Mouse (Mus musculus): ENCODE results near the gene Rnpc3. TPM values are rescaled to one million over a fixed set of nuclear protein-coding genes. Genes with fewer than 3 reads are reported as not detected.
"Not testable (repeated sequence)": the region's sequence is repeated elsewhere in the genome, so short reads cannot be mapped to it uniquely, and the experiment has no call there.

Gene Rnpc3
- 30.0 and 30.8 TPM in 2 replicates for polyA plus RNA-seq (2014; fragmentation: Nextera tagmentation; extraction: Ambion mirVana)

- WGBS (ENCODE audit: insufficient replicate concordance), result under 1% methylated on average over 68 of the region's 70 CpGs
- Histone ChIP-seq H3K27ac (ENCODE audit: low read depth, low read length) (peak within 1 kb of the TSS; percentile 98), H3K9ac (ENCODE audit: low read depth, low read length) (peak within 1 kb of the TSS; percentile 96), H3K9me3 (replicated peaks; ENCODE audit: control insufficient read depth, low read length) (no peaks in the 10 kb centered on the region), H3K4me1 (ENCODE audit: control insufficient read depth, insufficient read depth, low read length) (peaks cover 4% of the 10 kb centered on the region; the same call in 1 of the 2 replicates), H3K27me3 (ENCODE audit: control insufficient read depth, insufficient read depth, low read length) (no peaks in the 10 kb centered on the region), H3K4me3 (ENCODE audit: low read depth, low read length) (peak within 1 kb of the TSS; percentile 55), H3K4me2 (peak within 1 kb of the TSS; percentile 80), H3K36me3 (ENCODE audit: control insufficient read depth, insufficient read depth, low read length) (no peaks in the 10 kb centered on the region)
- peak; percentile 97 for ATAC-seq (replicated peaks; ENCODE audit: insufficient number of reproducible peaks, low FRiP score, low TSS enrichment)
Observed at GRCm38 (mm10) chr3:113629606-113630359, at the start of gene Rnpc3. Rnpc3 (minus strand) TSS chr3:113630149.

GRCm38 (mm10) chr3:113656940-113657339 lies 27.0 kb upstream of the Rnpc3 start:
- Histone ChIP-seq H3K4me1 (ENCODE audit: control insufficient read depth, insufficient read depth, low read length) (no peaks in the 10 kb centered on the region), H3K4me3 (ENCODE audit: low read depth, low read length) (no peak overlapping the region), H3K27ac (ENCODE audit: low read depth, low read length) (no peak overlapping the region), H3K9me3 (replicated peaks; ENCODE audit: control insufficient read depth, low read length) (no peaks in the 10 kb centered on the region), H3K4me2 (no peak overlapping the region), H3K36me3 (ENCODE audit: control insufficient read depth, insufficient read depth, low read length) (no peaks in the 10 kb centered on the region), H3K9ac (ENCODE audit: low read depth, low read length) (no peak overlapping the region), H3K27me3 (ENCODE audit: control insufficient read depth, insufficient read depth, low read length) (no peaks in the 10 kb centered on the region)
- ATAC-seq (replicated peaks; ENCODE audit: insufficient number of reproducible peaks, low FRiP score, low TSS enrichment), result 0 out of 2 replicates have a peak, but pooled peaks have one; percentile 61
- 61% methylated on average over 2 of the region's 2 CpGs for WGBS (ENCODE audit: insufficient replicate concordance)

- H3K27me3 ChIP-seq (ENCODE audit: control insufficient read depth, insufficient read depth, low read length), result no peaks in the 10 kb centered on the region
Observed at GRCm38 (mm10) chr3:113654335-113654734, 24.4 kb upstream of the Rnpc3 start.

GRCm38 (mm10) chr3:113651386-113651785 lies 21.4 kb upstream of the Rnpc3 start:
- not testable (repeated sequence) for H3K9ac ChIP-seq (ENCODE audit: low read depth, low read length); H3K4me2 ChIP-seq; ATAC-seq (replicated peaks; ENCODE audit: insufficient number of reproducible peaks, low FRiP score, low TSS enrichment); H3K27me3 ChIP-seq (ENCODE audit: control insufficient read depth, insufficient read depth, low read length); H3K4me3 ChIP-seq (ENCODE audit: low read depth, low read length); H3K36me3 ChIP-seq (ENCODE audit: control insufficient read depth, insufficient read depth, low read length); H3K9me3 ChIP-seq (replicated peaks; ENCODE audit: control insufficient read depth, low read length); H3K27ac ChIP-seq (ENCODE audit: low read depth, low read length); H3K4me1 ChIP-seq (ENCODE audit: control insufficient read depth, insufficient read depth, low read length)
- 42% methylated on average over 3 of the region's 3 CpGs for WGBS (ENCODE audit: insufficient replicate concordance)

More at GRCm38 (mm10) chr3:113654335-113654734, 24.4 kb upstream of the Rnpc3 start:
- Histone ChIP-seq H3K27ac (ENCODE audit: low read depth, low read length) (no peak overlapping the region), H3K9ac (ENCODE audit: low read depth, low read length) (no peak overlapping the region), H3K9me3 (replicated peaks; ENCODE audit: control insufficient read depth, low read length) (no peaks in the 10 kb centered on the region), H3K4me2 (no peak overlapping the region), H3K36me3 (ENCODE audit: control insufficient read depth, insufficient read depth, low read length) (no peaks in the 10 kb centered on the region), H3K4me1 (ENCODE audit: control insufficient read depth, insufficient read depth, low read length) (no peaks in the 10 kb centered on the region), H3K4me3 (ENCODE audit: low read depth, low read length) (no peak overlapping the region)
- no peak for ATAC-seq (replicated peaks; ENCODE audit: insufficient number of reproducible peaks, low FRiP score, low TSS enrichment)
- 80% methylated on average over 3 of the region's 3 CpGs for WGBS (ENCODE audit: insufficient replicate concordance)

- H3K36me3 ChIP-seq (ENCODE audit: control insufficient read depth, insufficient read depth, low read length), result no peaks in the 10 kb centered on the region
Observed at GRCm38 (mm10) chr3:113639545-113639944, 9.6 kb upstream of the Rnpc3 start.

GRCm38 (mm10) chr3:113634220-113634619 lies 4.3 kb upstream of the Rnpc3 start:
- Histone ChIP-seq H3K4me2 (no peak overlapping the region), H3K27me3 (ENCODE audit: control insufficient read depth, insufficient read depth, low read length) (no peaks in the 10 kb centered on the region), H3K4me1 (ENCODE audit: control insufficient read depth, insufficient read depth, low read length) (peaks cover 4% of the 10 kb centered on the region; the same call in 1 of the 2 replicates), H3K4me3 (ENCODE audit: low read depth, low read length) (no peak overlapping the region), H3K9ac (ENCODE audit: low read depth, low read length) (no peak overlapping the region), H3K9me3 (replicated peaks; ENCODE audit: control insufficient read depth, low read length) (no peaks in the 10 kb centered on the region), H3K27ac (ENCODE audit: low read depth, low read length) (no peak overlapping the region), H3K36me3 (ENCODE audit: control insufficient read depth, insufficient read depth, low read length) (no peaks in the 10 kb centered on the region)
- no peak for ATAC-seq (replicated peaks; ENCODE audit: insufficient number of reproducible peaks, low FRiP score, low TSS enrichment)

More at GRCm38 (mm10) chr3:113639545-113639944, 9.6 kb upstream of the Rnpc3 start:
- Histone ChIP-seq H3K4me2 (no peak overlapping the region), H3K9me3 (replicated peaks; ENCODE audit: control insufficient read depth, low read length) (no peaks in the 10 kb centered on the region), H3K4me3 (ENCODE audit: low read depth, low read length) (no peak overlapping the region), H3K9ac (ENCODE audit: low read depth, low read length) (no peak overlapping the region), H3K4me1 (ENCODE audit: control insufficient read depth, insufficient read depth, low read length) (no peaks in the 10 kb centered on the region), H3K27me3 (ENCODE audit: control insufficient read depth, insufficient read depth, low read length) (no peaks in the 10 kb centered on the region), H3K27ac (ENCODE audit: low read depth, low read length) (no peak overlapping the region)
- WGBS (ENCODE audit: insufficient replicate concordance), result 74% methylated on average over 1 of the region's 1 CpGs
- no peak for ATAC-seq (replicated peaks; ENCODE audit: insufficient number of reproducible peaks, low FRiP score, low TSS enrichment)

- H3K4me2 ChIP-seq, result no peak overlapping the region
- H3K4me1 ChIP-seq (ENCODE audit: control insufficient read depth, insufficient read depth, low read length), result peaks cover 4% of the 10 kb centered on the region; the same call in 1 of the 2 replicates
- no peak for ATAC-seq (replicated peaks; ENCODE audit: insufficient number of reproducible peaks, low FRiP score, low TSS enrichment)
Observed at GRCm38 (mm10) chr3:113631611-113632010, 1.7 kb upstream of the Rnpc3 start.

GRCm38 (mm10) chr3:113630564-113630963 lies 615 bp upstream of the Rnpc3 start:
- Histone ChIP-seq H3K9me3 (replicated peaks; ENCODE audit: control insufficient read depth, low read length) (no peaks in the 10 kb centered on the region), H3K9ac (ENCODE audit: low read depth, low read length) (peak overlapping the region; percentile 96), H3K4me3 (ENCODE audit: low read depth, low read length) (peak overlapping the region; percentile 55), H3K27ac (ENCODE audit: low read depth, low read length) (peak overlapping the region; percentile 98), H3K4me1 (ENCODE audit: control insufficient read depth, insufficient read depth, low read length) (peaks cover 4% of the 10 kb centered on the region; the same call in 1 of the 2 replicates), H3K4me2 (peak overlapping the region; percentile 80), H3K27me3 (ENCODE audit: control insufficient read depth, insufficient read depth, low read length) (no peaks in the 10 kb centered on the region), H3K36me3 (ENCODE audit: control insufficient read depth, insufficient read depth, low read length) (no peaks in the 10 kb centered on the region)
- WGBS (ENCODE audit: insufficient replicate concordance), result 13% methylated on average over 13 of the region's 13 CpGs
- no peak for ATAC-seq (replicated peaks; ENCODE audit: insufficient number of reproducible peaks, low FRiP score, low TSS enrichment)

More at GRCm38 (mm10) chr3:113631611-113632010, 1.7 kb upstream of the Rnpc3 start:
- Histone ChIP-seq H3K4me3 (ENCODE audit: low read depth, low read length) (no peak overlapping the region), H3K27me3 (ENCODE audit: control insufficient read depth, insufficient read depth, low read length) (no peaks in the 10 kb centered on the region), H3K36me3 (ENCODE audit: control insufficient read depth, insufficient read depth, low read length) (no peaks in the 10 kb centered on the region), H3K9ac (ENCODE audit: low read depth, low read length) (no peak overlapping the region), H3K27ac (ENCODE audit: low read depth, low read length) (no peak overlapping the region), H3K9me3 (replicated peaks; ENCODE audit: control insufficient read depth, low read length) (no peaks in the 10 kb centered on the region)

GRCm38 (mm10) chr3:113606599-113606998 lies 23.4 kb downstream of the Rnpc3 start, which contains the start of gene Amy1:
Amy1 (minus strand) TSS chr3:113606699.
- H3K4me2 ChIP-seq, result no peak within 1 kb of the TSS
- WGBS (ENCODE audit: insufficient replicate concordance), result 90% methylated on average over 2 of the region's 2 CpGs
- no peak for ATAC-seq (replicated peaks; ENCODE audit: insufficient number of reproducible peaks, low FRiP score, low TSS enrichment)

More at GRCm38 (mm10) chr3:113606599-113606998, 23.4 kb downstream of the Rnpc3 start, which contains the start of gene Amy1:
- H3K27me3 ChIP-seq (ENCODE audit: control insufficient read depth, insufficient read depth, low read length), result no peaks in the 10 kb centered on the region
- no peak within 1 kb of the TSS for H3K27ac ChIP-seq (ENCODE audit: low read depth, low read length)
- H3K36me3 ChIP-seq (ENCODE audit: control insufficient read depth, insufficient read depth, low read length), result peaks cover 2% of the 10 kb centered on the region
- no peak within 1 kb of the TSS for H3K4me3 ChIP-seq (ENCODE audit: low read depth, low read length)
- H3K9me3 ChIP-seq (replicated peaks; ENCODE audit: control insufficient read depth, low read length), result no peaks in the 10 kb centered on the region
- no peaks in the 10 kb centered on the region for H3K4me1 ChIP-seq (ENCODE audit: control insufficient read depth, insufficient read depth, low read length)
- no peak within 1 kb of the TSS for H3K9ac ChIP-seq (ENCODE audit: low read depth, low read length)

All from heart, embryonic 11.5 days (tissue).